Comparison of ENCODE assay signal across 8 mouse cellular contexts in the genomic region with DNA sequence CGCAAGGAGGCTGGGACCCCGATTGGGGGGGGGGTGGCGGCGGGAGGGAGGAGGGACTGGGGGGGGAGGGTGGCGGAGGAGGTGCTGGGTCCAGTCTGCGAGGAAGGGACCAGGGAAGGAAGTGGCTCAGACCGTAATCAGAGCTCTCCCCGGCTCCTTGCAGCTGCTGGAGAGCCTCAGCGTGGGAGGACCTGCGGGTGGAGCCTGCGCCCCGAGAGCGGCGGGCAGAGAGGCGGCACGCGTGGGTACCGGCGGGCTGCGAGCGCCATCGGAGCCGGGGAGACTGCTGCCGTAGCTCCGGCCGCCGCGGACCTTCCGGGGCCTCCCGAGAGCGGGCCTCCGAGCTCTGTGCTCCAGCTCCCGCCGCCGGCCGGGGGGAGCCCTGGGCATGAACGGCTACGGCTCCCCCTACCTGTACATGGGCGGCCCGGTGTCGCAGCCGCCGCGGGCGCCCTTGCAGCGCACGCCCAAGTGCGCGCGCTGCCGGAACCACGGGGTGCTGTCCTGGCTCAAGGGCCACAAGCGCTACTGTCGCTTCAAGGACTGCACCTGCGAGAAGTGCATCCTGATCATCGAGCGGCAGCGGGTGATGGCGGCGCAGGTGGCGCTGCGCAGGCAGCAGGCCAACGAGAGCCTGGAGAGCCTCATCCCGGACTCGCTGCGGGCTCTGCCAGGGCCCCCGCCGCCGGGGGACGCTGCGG. TPM values are rescaled to one million over a fixed set of nuclear protein-coding genes. Genes with fewer than 3 reads are reported as not detected.
DNase-seq lines count a peak whose midpoint lies in the region; ATAC-seq and TF ChIP-seq lines count a peak whose summit lies in the region.

No protein-coding gene starts in this region.

- no peaks in the 10 kb centered on the region for H3K36me3 ChIP-seq in heart, adult 2 months (ENCODE audit: control insufficient read depth, insufficient read depth, low read length)
- H3K36me3 ChIP-seq in ES-Bruce4 (ENCODE audit: control insufficient read depth, insufficient read depth, low read length, poor library complexity, severe bottlenecking): no peaks in the 10 kb centered on the region
- no peaks in the 10 kb centered on the region for H3K36me3 ChIP-seq in forebrain, embryonic 12.5 days (replicated peaks)
- no peaks in the 10 kb centered on the region for H3K36me3 ChIP-seq in limb, embryonic 11.5 days (ENCODE audit: control insufficient read depth, insufficient read depth, low read length)

- DNase-seq in heart, adult 2 months: peak in 1 of 2 experiments; percentile 19
- no peak for DNase-seq in heart, adult 8-10 months (ENCODE audit: low spot score)
- DNase-seq in limb, embryonic 11.5 days (ENCODE audit: low spot score): peak; percentile 65
- no peak for DNase-seq in thymus, postnatal 25 days
- DNase-seq in gastrocnemius, postnatal 25 days: no peak

- H3K79me2 ChIP-seq in heart, adult 2 months (replicated peaks; ENCODE audit: control insufficient read depth, insufficient read depth, low read length): no peaks in the 10 kb centered on the region

- peaks cover 46% of the 10 kb centered on the region for H3K27me3 ChIP-seq in heart, adult 2 months (ENCODE audit: control insufficient read depth, insufficient read depth, low read length)
- peaks cover 32% of the 10 kb centered on the region for H3K27me3 ChIP-seq in ES-Bruce4 (ENCODE audit: control insufficient read depth, insufficient read depth, low read length, poor library complexity, severe bottlenecking)
- peaks cover 91% of the 10 kb centered on the region for H3K27me3 ChIP-seq in forebrain, embryonic 12.5 days
- peaks cover 74% of the 10 kb centered on the region for H3K27me3 ChIP-seq in limb, embryonic 11.5 days (ENCODE audit: control insufficient read depth, insufficient read depth, low read length)

- H3K27ac ChIP-seq in heart, adult 2 months: no peak overlapping the region
- no peak overlapping the region for H3K27ac ChIP-seq in ES-Bruce4 (ENCODE audit: insufficient read depth, low read length)
- peak overlapping the region; percentile 93 for H3K27ac ChIP-seq in forebrain, embryonic 12.5 days
- no peak overlapping the region for H3K27ac ChIP-seq in limb, embryonic 11.5 days (replicated peaks; ENCODE audit: low read depth, low read length)
- no peak overlapping the region for H3K27ac ChIP-seq in olfactory bulb, adult 2 months (ENCODE audit: insufficient read depth, low read depth, low read length)

- ATAC-seq in forebrain, embryonic 12.5 days (ENCODE audit: low FRiP score): peak; percentile 57; the same call in 1 of the 2 replicates
- ATAC-seq in limb, embryonic 11.5 days (ENCODE audit: insufficient number of reproducible peaks, low FRiP score, low TSS enrichment, low read depth): peak; percentile 69; the same call in 1 of the 2 replicates

- TF ChIP-seq POLR2A in heart, adult 2 months (IDR thresholded peaks at IDR 0.05; ENCODE audit: insufficient read depth, low read depth, low read length): no peak
- no peak for TF ChIP-seq POLR2A in ES-Bruce4 (IDR thresholded peaks at IDR 0.05; ENCODE audit: insufficient read depth, low read length)
- TF ChIP-seq POLR2A in olfactory bulb, adult 2 months (IDR thresholded peaks at IDR 0.05; ENCODE audit: insufficient read depth, low read depth, low read length): no peak

- intact Hi-C loops in heart, adult 2 months (cut with DNase I): no loop called here

- H3K4me2 ChIP-seq in forebrain, embryonic 12.5 days: peak overlapping the region; percentile 59
- peak overlapping the region; percentile 73 for H3K4me2 ChIP-seq in limb, embryonic 11.5 days (ENCODE audit: low read depth, severe bottlenecking)

- WGBS in heart, adult 2 months: under 1% methylated on average over 62 of the region's 71 CpGs
- under 1% methylated on average over 57 of the region's 71 CpGs for whole genome bisulfite sequencing in forebrain, embryonic 12.5 days
- whole genome bisulfite sequencing in limb, embryonic 11.5 days: 0% methylated on average over 66 of the region's 71 CpGs
- under 1% methylated on average over 68 of the region's 71 CpGs for WGBS in olfactory bulb, adult 2 months

- no peak for TF ChIP-seq CTCF in heart, adult 2 months (IDR thresholded peaks at IDR 0.05)
- no peak for TF ChIP-seq CTCF in ES-Bruce4 (IDR thresholded peaks at IDR 0.05; ENCODE audit: low read depth, low read length)
- TF ChIP-seq CTCF in olfactory bulb, adult 2 months (IDR thresholded peaks at IDR 0.05; ENCODE audit: insufficient read depth, low read depth, low read length): no peak

- H3K4me3 ChIP-seq in heart, adult 2 months: peak overlapping the region; percentile 34
- H3K4me3 ChIP-seq in ES-Bruce4 (ENCODE audit: low read depth, low read length): peak overlapping the region; percentile 71
- peak overlapping the region; percentile 59 for H3K4me3 ChIP-seq in forebrain, embryonic 12.5 days (replicated peaks)
- H3K4me3 ChIP-seq in limb, embryonic 11.5 days (ENCODE audit: low read depth, low read length): peak overlapping the region; percentile 36
- peak overlapping the region; percentile 11; the same call in 1 of the 2 replicates for H3K4me3 ChIP-seq in olfactory bulb, adult 2 months (ENCODE audit: insufficient read depth, low read depth, low read length)

- H3K9ac ChIP-seq in heart, adult 2 months (ENCODE audit: low read depth, low read length): no peak overlapping the region
- peak overlapping the region; percentile 81 for H3K9ac ChIP-seq in ES-Bruce4 (ENCODE audit: low read depth, poor library complexity, severe bottlenecking)
- H3K9ac ChIP-seq in forebrain, embryonic 12.5 days: peak overlapping the region; percentile 85
- H3K9ac ChIP-seq in limb, embryonic 11.5 days (ENCODE audit: low read length): peak overlapping the region; percentile 24; the same call in 1 of the 2 replicates

- no peaks in the 10 kb centered on the region for H3K4me1 ChIP-seq in heart, adult 2 months (ENCODE audit: control insufficient read depth, insufficient read depth, low read length)
- no peaks in the 10 kb centered on the region for H3K4me1 ChIP-seq in ES-Bruce4 (ENCODE audit: control insufficient read depth, insufficient read depth, low read length)
- peaks cover 43% of the 10 kb centered on the region for H3K4me1 ChIP-seq in forebrain, embryonic 12.5 days
- peaks cover 26% of the 10 kb centered on the region for H3K4me1 ChIP-seq in limb, embryonic 11.5 days (ENCODE audit: control insufficient read depth, insufficient read depth, low read length)
- peaks cover 10% of the 10 kb centered on the region; the same call in 1 of the 2 replicates for H3K4me1 ChIP-seq in olfactory bulb, adult 2 months (ENCODE audit: control insufficient read depth, insufficient read depth, low read length)

- TF ChIP-seq EP300 in heart, adult 2 months (IDR thresholded peaks at IDR 0.05; ENCODE audit: insufficient read depth, low read depth, low read length): no peak
- no peak for TF ChIP-seq EP300 in ES-Bruce4 (IDR thresholded peaks at IDR 0.05; ENCODE audit: insufficient read depth, low read depth, low read length)

- no peaks in the 10 kb centered on the region for H3K9me3 ChIP-seq in ES-Bruce4 (replicated peaks; ENCODE audit: control insufficient read depth, insufficient read depth, low read length, poor library complexity, severe bottlenecking)
- no peaks in the 10 kb centered on the region for H3K9me3 ChIP-seq in forebrain, embryonic 12.5 days
- H3K9me3 ChIP-seq in limb, embryonic 11.5 days (ENCODE audit: control insufficient read depth, low read length): no peaks in the 10 kb centered on the region

RNA-seq across cellular contexts. Expression of gene Dmrt3, which starts 0.5 kb away (rescaled TPM):
- total RNA-seq in heart, adult 2 months (2021): not detected
- 0.37 TPM in 1 of 2 replicates, not detected in the other for polyA plus RNA-seq in heart, adult 2 months (2012; rRNA removed)
- not detected for total RNA-seq in heart, adult 8-10 months (2022)
- 0.84 and 1.4 TPM in 2 replicates for polyA plus RNA-seq in ES-Bruce4 (2011; ENCODE audit: insufficient read depth, insufficient read length, low read depth, missing spikeins)
- 11.8 and 18.9 TPM in 2 replicates for polyA plus RNA-seq in forebrain, embryonic 12.5 days (2016; fragmentation: Nextera tagmentation; extraction: Ambion mirVana)
- 0.05 and 0.07 TPM in 2 replicates for polyA plus RNA-seq in limb, embryonic 11.5 days (2014; fragmentation: Nextera tagmentation; extraction: Ambion mirVana)
- polyA plus RNA-seq in olfactory bulb, adult 2 months (2012; ENCODE audit: insufficient read depth, insufficient read length, low replicate concordance, missing spikeins): not detected in 2 replicates
- not detected for total RNA-seq in gastrocnemius, postnatal 25 days (2021)

Comparison
In these comparisons a context has a peak if more than half of its experiments do, and no peak if none do; other contexts are left out.
1. H3K4me3 ChIP-seq: peak in every context shown above with its lines; median percentile 71 in ES-Bruce4; 59 in forebrain, embryonic 12.5 days; 36 in limb, embryonic 11.5 days; 34 in heart, adult 2 months; 11 in olfactory bulb, adult 2 months.